Mouse (Mus musculus): ENCODE data around the gene 4930579F01Rik.

Gene 4930579F01Rik

GRCm38 (mm10) chr3:138185290-138185689 is 8.3 kb downstream of the 4930579F01Rik start:
- POLR2A ChIA-PET = no interaction called here
- CTCF ChIA-PET = interaction anchor here in 1 of 4 experiments (1.6 kb wide), 1 partner anchor 13 kb away, joined by 6 read pairs; no protein-coding TSS in a partner anchor

- ChIA-PET CTCF (interaction anchor here in 2 of 4 experiments (0.6 to 0.9 kb wide), 2 partner anchors 192 to 631 kb away, joined by 3 read pairs; no protein-coding TSS in a partner anchor), POLR2A (interaction anchor here in 2 of 4 experiments (0.6 to 1.0 kb wide), 2 partner anchors 9 to 294 kb away, joined by 4 read pairs; no protein-coding TSS in a partner anchor)
Measured at GRCm38 (mm10) chr3:138183371-138183770, 10.3 kb downstream of the 4930579F01Rik start.

- ChIA-PET CTCF (interaction anchor here in 1 of 4 experiments (0.6 to 0.7 kb wide), 2 partner anchors 41 to 329 kb away, joined by 3 to 5 read pairs; no protein-coding TSS in a partner anchor), POLR2A (interaction anchor here in 1 of 4 experiments (0.9 to 1.5 kb wide), 3 partner anchors 16 to 129 kb away, joined by 3 to 7 read pairs (median 3); partner anchors contain the start of gene Trmt10a)
Measured at GRCm38 (mm10) chr3:138182019-138182418, 11.6 kb downstream of the 4930579F01Rik start.

- ChIA-PET CTCF (interaction anchor here in 2 of 4 experiments (0.6 to 0.9 kb wide), 3 partner anchors 9 to 185 kb away, joined by 3 read pairs; partner anchors contain the start of gene Mttp (in 1 of the 2)), POLR2A (interaction anchor here in 2 of 4 experiments (0.8 to 1.2 kb wide), 3 partner anchors 14 to 311 kb away, joined by 3 to 5 read pairs (median 3); partner anchors contain the start of genes H2afz (in 1 of the 2) and Trmt10a (in 1 of the 2))
Measured at GRCm38 (mm10) chr3:138175551-138175950, 18.1 kb downstream of the 4930579F01Rik start.

GRCm38 (mm10) chr3:138173291-138173690 is 20.3 kb downstream of the 4930579F01Rik start:
- ChIA-PET POLR2A (interaction anchor here in 3 of 4 experiments (0.7 to 1.6 kb wide), 5 partner anchors 11 to 196 kb away, joined by 3 to 6 read pairs (median 3); no protein-coding TSS in a partner anchor), CTCF (interaction anchor here (0.5 to 1.9 kb wide), 7 partner anchors 29 to 217 kb away, joined by 3 to 12 read pairs (median 4); partner anchors contain the start of gene Mttp (in 1 of the 4))

- ChIA-PET POLR2A (interaction anchor here in 2 of 4 experiments (0.6 to 3.1 kb wide), 7 partner anchors 10 to 383 kb away, joined by 3 to 13 read pairs (median 4); partner anchors contain the start of genes Mttp (in 2 of the 2) and H2afz (in 1 of the 2)), CTCF (interaction anchor here in 2 of 4 experiments (1.0 to 1.2 kb wide), 2 partner anchors 12 to 172 kb away, joined by 3 to 4 read pairs; no protein-coding TSS in a partner anchor)
Measured at GRCm38 (mm10) chr3:138162553-138163183, 31.0 kb downstream of the 4930579F01Rik start.

GRCm38 (mm10) chr3:138161623-138162022 is 32.0 kb downstream of the 4930579F01Rik start:
- CTCF ChIA-PET = interaction anchor here in 1 of 4 experiments (1.2 kb wide), 1 partner anchor 11 kb away, joined by 3 read pairs; no protein-coding TSS in a partner anchor
- POLR2A ChIA-PET = interaction anchor here in 3 of 4 experiments (0.7 to 3.1 kb wide), 5 partner anchors 11 to 298 kb away, joined by 3 to 13 read pairs (median 5); partner anchors contain the start of genes H2afz (in 1 of the 3) and Mttp (in 1 of the 3)

- ChIA-PET POLR2A (interaction anchor here in 3 of 4 experiments (0.6 to 3.8 kb wide), 5 partner anchors 10 to 239 kb away, joined by 3 to 22 read pairs (median 4); partner anchors contain the start of genes Trmt10a (in 2 of the 3) and Mttp (in 1 of the 3)), CTCF (no interaction called here)
Measured at GRCm38 (mm10) chr3:138156651-138157050, 37.0 kb downstream of the 4930579F01Rik start.

GRCm38 (mm10) chr3:138155062-138155461 is 38.6 kb downstream of the 4930579F01Rik start:
- ChIA-PET POLR2A (interaction anchor here in 2 of 4 experiments (1.0 to 3.8 kb wide), 4 partner anchors 9 to 291 kb away, joined by 3 to 22 read pairs (median 6); partner anchors contain the start of genes Trmt10a (in 2 of the 2), H2afz (in 1 of the 2) and Mttp (in 1 of the 2)), CTCF (interaction anchor here in 1 of 4 experiments (0.5 kb wide), 1 partner anchor 11 kb away, joined by 3 read pairs; no protein-coding TSS in a partner anchor)

GRCm38 (mm10) chr3:138148811-138149210 is 44.8 kb downstream of the 4930579F01Rik start:
- CTCF ChIA-PET = no interaction called here
- POLR2A ChIA-PET = no interaction called here

GRCm38 (mm10) chr3:138144642-138145171 is 48.9 kb downstream of the 4930579F01Rik start, which contains the start of gene Mttp:
Gene Mttp (minus strand): TSS chr3:138144968.
- POLR2A ChIA-PET = interaction anchor here (0.5 to 6.0 kb wide), 109 partner anchors 7 to 1228 kb away, joined by 3 to 108 read pairs (median 6); partner anchors contain the start of genes H2afz (in 4 of the 4), Dnajb14 (in 2 of the 4), Lamtor3 (in 2 of the 4) and Dapp1 (in 1 of the 4)
- CTCF ChIA-PET = interaction anchor here (0.5 to 4.0 kb wide), 33 partner anchors 28 to 663 kb away, joined by 3 to 72 read pairs (median 4); partner anchors contain the start of genes H2afz (in 2 of the 4) and Lamtor3 (in 2 of the 4)

GRCm38 (mm10) chr3:138144060-138144641 is 49.5 kb downstream of the 4930579F01Rik start:
- POLR2A ChIA-PET = interaction anchor here (0.5 to 6.0 kb wide), 163 partner anchors 8 to 1228 kb away, joined by 3 to 108 read pairs (median 4); partner anchors contain the start of genes H2afz (in 4 of the 4), Dnajb14 (in 3 of the 4), Adh5 (in 2 of the 4) and Gm5105 (in 2 of the 4)
- CTCF ChIA-PET = interaction anchor here (0.5 to 4.0 kb wide), 31 partner anchors 11 to 932 kb away, joined by 3 to 72 read pairs (median 4); partner anchors contain the start of genes H2afz (in 2 of the 4) and Lamtor3 (in 2 of the 4)

- ChIA-PET CTCF (interaction anchor here (0.7 to 4.0 kb wide), 15 partner anchors 12 to 932 kb away, joined by 3 to 72 read pairs (median 9); partner anchors contain the start of gene H2afz (in 2 of the 4)), POLR2A (interaction anchor here (0.5 to 6.0 kb wide), 148 partner anchors 9 to 854 kb away, joined by 3 to 108 read pairs (median 5); partner anchors contain the start of genes Dnajb14 (in 3 of the 4), H2afz (in 3 of the 4), Adh5 (in 2 of the 4) and Gm5105 (in 2 of the 4))
Measured at GRCm38 (mm10) chr3:138143315-138144059, 50.1 kb downstream of the 4930579F01Rik start, which contains the start of gene Trmt10a. Gene Trmt10a (plus strand): TSS chr3:138143448.

- CTCF ChIA-PET = interaction anchor here in 3 of 4 experiments (2.0 to 4.0 kb wide), 4 partner anchors 151 to 279 kb away, joined by 4 to 72 read pairs (median 36); partner anchors contain the start of gene H2afz (in 2 of the 3)
Measured at GRCm38 (mm10) chr3:138142733-138143314, 50.8 kb downstream of the 4930579F01Rik start.

GRCm38 (mm10) chr3:138142052-138142732 is 51.4 kb downstream of the 4930579F01Rik start:
- POLR2A ChIA-PET = interaction anchor here (0.7 to 6.0 kb wide), 19 partner anchors 9 to 396 kb away, joined by 3 to 108 read pairs (median 13); partner anchors contain the start of genes H2afz (in 2 of the 4) and Dnajb14 (in 1 of the 4)

More at GRCm38 (mm10) chr3:138142733-138143314, 50.8 kb downstream of the 4930579F01Rik start:
- POLR2A ChIA-PET = interaction anchor here (0.6 to 6.0 kb wide), 88 partner anchors 9 to 521 kb away, joined by 3 to 108 read pairs (median 7); partner anchors contain the start of genes H2afz (in 3 of the 4), Dnajb14 (in 2 of the 4), Lamtor3 (in 2 of the 4) and Metap1 (in 2 of the 4)

More at GRCm38 (mm10) chr3:138142052-138142732, 51.4 kb downstream of the 4930579F01Rik start:
- CTCF ChIA-PET = no interaction called here

All from embryonic stem cell, embryonic (primary cell).